Mouse (Mus musculus): ENCODE measurements around the gene Mfap3l.

DNA sequence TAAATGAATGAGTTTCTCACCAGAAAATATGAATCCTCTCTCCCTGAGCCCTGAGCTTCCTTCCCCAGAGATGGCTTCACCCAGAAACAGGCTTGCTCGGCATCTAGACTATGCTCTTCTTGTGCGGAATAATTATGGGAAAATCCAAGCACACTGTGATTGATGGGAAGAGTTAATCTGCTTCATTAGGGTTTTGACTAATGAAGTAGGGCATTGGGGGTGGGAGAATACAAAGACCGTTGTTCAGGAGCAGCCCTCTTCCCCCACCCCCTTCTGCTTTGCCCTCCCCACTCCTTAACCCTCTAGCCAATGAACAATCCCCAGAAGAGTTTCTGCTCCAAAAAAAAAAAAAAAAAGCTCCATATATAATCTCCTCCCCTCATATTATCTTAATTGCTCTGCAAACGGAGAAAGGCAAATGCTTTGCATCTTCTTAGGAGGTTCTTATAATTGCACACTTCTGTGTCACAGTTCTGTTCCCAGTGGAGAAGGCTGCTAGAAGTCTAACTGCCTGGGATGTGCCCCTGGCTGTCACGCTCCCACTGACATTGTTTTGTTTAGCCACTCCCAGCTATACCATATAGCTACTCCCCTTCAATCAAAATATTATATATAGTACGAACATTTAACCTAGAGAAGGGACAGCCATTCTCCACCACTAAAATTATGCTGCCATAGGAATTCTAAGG lies 24.9 kb downstream of the Mfap3l start:
- TF ChIP-seq CTCF (IDR thresholded peaks at IDR 0.05; ENCODE audit: control insufficient read depth, insufficient read depth, insufficient read length) (no peak), USF1 (IDR thresholded peaks at IDR 0.05; ENCODE audit: low read depth) (no peak), MAX (IDR thresholded peaks at IDR 0.05) (no peak), MYOG (IDR thresholded peaks at IDR 0.05; ENCODE audit: control insufficient read depth, extremely low read depth, insufficient read length) (no peak), FOSL1 (IDR thresholded peaks at IDR 0.05; ENCODE audit: insufficient read depth, low read length, poor library complexity, severe bottlenecking) (no peak), MYOD1 (IDR thresholded peaks at IDR 0.05; ENCODE audit: control insufficient read depth, insufficient read length, low read depth) (no peak), CEBPB (IDR thresholded peaks at IDR 0.05; ENCODE audit: low read depth) (no peak)

Measured in C2C12 (cell line).